Mouse (Mus musculus): ENCODE results near the gene Rabgap1l.

Gene Rabgap1l

GRCm38 (mm10) chr1:160277940-160278682 lies 514.9 kb downstream of the Rabgap1l start:
- no peak for DNase-seq (ENCODE audit: low read depth)

DNA sequence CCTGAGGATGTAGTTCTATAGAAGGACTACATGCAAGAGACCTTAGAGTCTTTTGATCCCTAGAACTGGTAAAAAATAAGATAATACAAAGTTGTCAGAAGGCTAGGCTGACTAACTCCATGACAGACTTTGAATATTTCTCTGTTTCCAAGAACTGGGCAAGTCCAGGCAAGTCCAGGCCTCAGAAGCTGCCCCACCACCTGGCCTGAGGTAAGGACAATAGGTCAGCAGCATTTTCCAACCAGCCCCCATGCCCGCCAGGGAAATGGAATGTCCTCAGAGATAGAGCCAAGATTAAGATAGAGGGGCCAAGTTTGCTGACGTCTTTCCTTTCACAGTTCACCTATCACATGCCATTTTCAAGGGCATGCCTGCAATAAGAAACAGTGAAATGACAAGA lies 517.8 kb downstream of the Rabgap1l start:
- DNase-seq (ENCODE audit: low read depth): no peak

GRCm38 (mm10) chr1:160273133-160273743 lies 519.8 kb downstream of the Rabgap1l start:
- DNase-seq (ENCODE audit: low read depth): no peak

- DNase-seq (ENCODE audit: low read depth): no peak
Observed at GRCm38 (mm10) chr1:160271282-160271967, 521.6 kb downstream of the Rabgap1l start.

- peak; percentile 28 for DNase-seq (ENCODE audit: low read depth)
Observed at GRCm38 (mm10) chr1:160268322-160268721, 524.7 kb downstream of the Rabgap1l start.

DNA sequence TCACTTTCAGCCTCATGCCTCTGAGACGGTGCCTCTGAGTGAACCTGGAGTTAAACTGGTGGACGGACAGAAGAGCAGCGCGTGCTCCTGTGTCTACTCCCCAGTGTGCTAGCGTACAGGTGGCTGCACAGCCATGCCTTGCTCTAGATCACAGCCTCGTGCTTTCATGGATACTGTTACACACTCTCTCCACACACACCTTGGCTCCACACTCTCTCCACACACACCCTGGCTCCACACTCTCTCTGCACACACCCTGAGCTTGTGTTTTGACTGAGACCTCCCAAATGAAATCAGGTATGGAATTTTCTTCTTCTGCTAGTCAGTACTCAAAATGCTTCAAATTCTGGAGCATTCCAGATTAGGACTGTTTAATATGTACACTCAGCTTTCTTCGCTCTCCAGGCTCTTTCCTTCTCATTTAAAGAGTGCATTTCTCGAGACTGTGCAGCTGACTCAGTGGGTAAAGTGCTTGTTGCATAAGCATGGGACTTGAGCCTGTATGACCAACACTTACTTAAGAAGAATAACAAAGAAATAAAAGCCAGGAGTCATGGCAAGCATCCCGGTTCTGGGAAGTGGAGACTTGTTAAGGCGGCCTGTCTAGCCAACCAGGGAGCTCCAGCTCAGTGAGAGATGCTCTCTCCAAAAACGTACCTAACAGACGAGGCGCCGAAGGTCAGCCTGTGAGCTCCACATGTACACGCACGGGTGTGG lies 529.2 kb downstream of the Rabgap1l start:
- no peak for DNase-seq (ENCODE audit: low read depth)

DNA sequence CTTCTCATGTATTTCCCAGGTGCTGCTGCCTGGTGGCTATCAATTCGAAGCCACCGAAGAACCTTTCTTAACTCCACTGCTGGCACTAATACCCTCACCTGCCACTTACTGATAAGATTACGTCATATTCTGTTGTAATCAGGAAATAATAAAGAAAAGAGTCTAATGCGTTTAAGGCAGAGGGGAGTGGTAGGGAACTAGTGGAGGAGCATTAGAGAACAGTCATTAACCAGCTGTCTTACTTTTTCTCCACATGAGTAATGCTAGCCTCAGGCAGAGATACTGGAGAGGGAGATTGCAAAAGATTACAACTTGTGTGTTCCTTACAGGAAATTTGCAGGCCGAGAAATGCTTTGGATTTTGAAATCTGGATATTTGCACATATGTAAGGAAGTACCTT lies 530.0 kb downstream of the Rabgap1l start:
- no peak for DNase-seq (ENCODE audit: low read depth)

- DNase-seq (ENCODE audit: low read depth): no peak
Observed at GRCm38 (mm10) chr1:160262415-160262814, 530.6 kb downstream of the Rabgap1l start.

- DNase-seq (ENCODE audit: low read depth): no peak
Observed at GRCm38 (mm10) chr1:160261849-160262248, 531.2 kb downstream of the Rabgap1l start.

GRCm38 (mm10) chr1:160260605-160261004 lies 532.4 kb downstream of the Rabgap1l start:
- no peak for DNase-seq (ENCODE audit: low read depth)

DNA sequence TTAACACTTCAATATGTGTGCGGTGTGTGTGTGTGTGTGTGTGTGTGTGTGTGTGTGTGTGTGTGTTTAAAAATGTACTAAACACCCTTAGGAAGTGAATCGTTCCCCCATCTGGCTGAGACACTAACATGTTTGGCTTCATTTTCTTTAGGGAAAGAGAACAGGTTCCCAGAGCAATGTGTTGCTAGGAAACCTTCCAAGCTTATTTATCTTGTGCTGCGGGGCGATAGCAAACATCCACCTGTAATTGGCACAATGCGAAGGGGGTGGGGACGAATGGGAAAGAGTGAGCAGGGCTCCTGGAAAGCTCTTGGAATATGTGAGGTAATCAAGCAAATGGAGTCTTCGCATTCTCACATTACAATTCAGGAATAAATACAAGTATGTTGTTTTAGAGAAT lies 533.1 kb downstream of the Rabgap1l start:
- no peak for DNase-seq (ENCODE audit: low read depth)

GRCm38 (mm10) chr1:160253108-160253507 lies 539.9 kb downstream of the Rabgap1l start:
- DNase-seq (ENCODE audit: low read depth): no peak

- DNase-seq (ENCODE audit: low read depth): no peak
Observed at GRCm38 (mm10) chr1:160251388-160252007, 541.5 kb downstream of the Rabgap1l start.

- DNase-seq (ENCODE audit: low read depth): no peak
Observed at GRCm38 (mm10) chr1:160250782-160251181, 542.2 kb downstream of the Rabgap1l start.

DNA sequence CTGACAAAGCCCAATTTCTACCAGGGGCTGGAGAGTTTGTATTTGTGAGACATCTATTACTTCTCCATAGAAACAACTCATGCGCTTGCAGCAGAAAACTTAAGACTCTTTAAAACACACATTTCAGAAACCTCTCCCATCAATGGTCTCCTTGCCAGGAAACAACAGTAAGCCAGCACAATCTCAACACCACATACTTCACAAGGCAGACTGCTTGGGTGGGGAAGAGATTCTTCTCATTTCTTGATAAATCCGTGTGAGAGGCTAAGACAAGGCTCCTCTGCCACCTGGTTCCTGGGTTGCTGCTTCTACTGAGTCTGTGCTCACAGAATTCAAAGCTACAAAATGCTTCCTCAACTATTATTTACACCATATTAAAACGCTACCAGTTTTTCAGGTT lies 543.2 kb downstream of the Rabgap1l start:
- no peak for DNase-seq (ENCODE audit: low read depth)

DNA sequence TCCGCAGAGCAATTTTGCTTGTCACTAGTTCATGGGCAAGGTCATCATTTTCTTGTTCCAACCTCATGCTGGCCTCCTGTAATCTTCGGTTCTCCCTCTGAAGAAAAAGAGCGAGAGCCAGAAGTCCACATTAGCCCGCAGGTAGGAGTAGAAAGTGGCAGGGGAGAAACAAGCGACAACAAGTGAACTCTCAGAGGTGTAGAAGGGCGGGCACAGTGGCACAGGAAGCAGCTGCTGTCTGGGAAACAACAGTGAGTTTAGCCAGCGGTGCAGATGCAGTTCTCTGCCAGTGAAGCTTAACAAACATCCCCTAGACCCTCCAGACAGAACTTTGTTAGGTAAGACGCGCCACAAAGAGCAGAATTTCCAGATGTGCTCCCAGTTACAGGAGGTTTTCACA lies 545.5 kb downstream of the Rabgap1l start:
- peak; percentile 61 for DNase-seq (ENCODE audit: low read depth)

GRCm38 (mm10) chr1:160246844-160247243 lies 546.2 kb downstream of the Rabgap1l start:
- peak; percentile 45 for DNase-seq (ENCODE audit: low read depth)

GRCm38 (mm10) chr1:160245954-160246353 lies 547.1 kb downstream of the Rabgap1l start:
- DNase-seq (ENCODE audit: low read depth): peak; percentile 60

DNA sequence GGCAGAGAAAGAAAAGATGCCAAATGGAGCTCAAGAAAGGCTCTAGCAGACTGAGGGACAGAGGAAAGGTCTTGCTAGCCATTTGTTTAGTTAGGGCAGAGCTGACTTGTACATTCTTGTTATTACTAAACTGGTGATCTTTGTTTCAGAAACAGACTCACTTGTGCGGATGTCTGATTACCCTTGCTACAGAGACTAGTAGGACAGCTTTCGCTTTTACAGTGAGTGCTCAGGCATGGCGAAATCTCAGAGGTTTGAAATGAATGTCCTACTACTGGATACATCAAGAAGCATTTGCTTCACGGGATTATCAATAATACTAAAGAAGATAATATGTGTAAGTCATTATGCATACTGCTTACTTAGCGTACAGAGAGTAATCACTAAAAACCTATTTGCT lies 548.3 kb downstream of the Rabgap1l start:
- DNase-seq (ENCODE audit: low read depth): no peak

DNA sequence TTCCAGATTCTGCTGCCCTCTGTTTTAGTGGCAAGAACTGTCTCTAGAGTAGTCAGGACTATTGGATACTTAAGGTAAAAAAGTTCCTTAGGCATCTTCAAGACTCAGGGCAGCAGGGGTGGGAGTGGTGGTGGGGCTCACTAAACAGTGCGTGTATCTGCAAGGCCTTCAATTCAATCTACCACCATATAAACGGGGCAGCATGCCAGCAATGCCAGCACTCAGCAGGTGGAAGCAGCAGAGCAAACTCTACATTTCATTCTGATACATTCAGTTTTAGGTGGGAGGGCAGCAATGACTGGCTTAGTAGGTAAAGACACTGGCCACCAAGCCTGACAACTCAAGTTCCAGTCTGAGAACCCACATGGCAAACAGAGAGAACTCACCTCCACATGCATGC lies 552.9 kb downstream of the Rabgap1l start:
- DNase-seq (ENCODE audit: low read depth): no peak

- DNase-seq (ENCODE audit: low read depth): no peak
Observed at GRCm38 (mm10) chr1:160238852-160239443, 554.1 kb downstream of the Rabgap1l start.

DNA sequence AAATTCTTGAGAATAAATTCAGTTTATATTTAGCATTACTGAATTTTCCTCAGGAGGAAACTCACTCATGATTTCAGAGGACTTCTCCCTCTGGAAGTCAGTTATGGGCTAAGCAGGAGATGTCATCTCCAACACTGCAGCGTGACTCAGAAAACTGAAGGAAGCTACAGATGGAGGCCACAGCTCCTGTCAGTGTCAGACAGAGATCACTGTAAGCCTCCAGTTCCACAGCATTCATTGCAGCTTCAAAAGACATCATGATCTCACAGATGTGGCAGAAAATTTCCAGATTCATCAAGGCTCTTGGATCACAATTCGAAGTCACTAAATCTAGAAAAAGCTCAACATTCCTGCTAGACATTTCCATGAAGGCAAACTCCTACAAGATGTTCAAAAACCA lies 555.0 kb downstream of the Rabgap1l start:
- no peak for DNase-seq (ENCODE audit: low read depth)

All from naive thymus-derived CD4-positive, alpha-beta T cell, adult 2 months (primary cell).